13 mouse cellular contexts compared by ENCODE assay signal in the genomic region with DNA sequence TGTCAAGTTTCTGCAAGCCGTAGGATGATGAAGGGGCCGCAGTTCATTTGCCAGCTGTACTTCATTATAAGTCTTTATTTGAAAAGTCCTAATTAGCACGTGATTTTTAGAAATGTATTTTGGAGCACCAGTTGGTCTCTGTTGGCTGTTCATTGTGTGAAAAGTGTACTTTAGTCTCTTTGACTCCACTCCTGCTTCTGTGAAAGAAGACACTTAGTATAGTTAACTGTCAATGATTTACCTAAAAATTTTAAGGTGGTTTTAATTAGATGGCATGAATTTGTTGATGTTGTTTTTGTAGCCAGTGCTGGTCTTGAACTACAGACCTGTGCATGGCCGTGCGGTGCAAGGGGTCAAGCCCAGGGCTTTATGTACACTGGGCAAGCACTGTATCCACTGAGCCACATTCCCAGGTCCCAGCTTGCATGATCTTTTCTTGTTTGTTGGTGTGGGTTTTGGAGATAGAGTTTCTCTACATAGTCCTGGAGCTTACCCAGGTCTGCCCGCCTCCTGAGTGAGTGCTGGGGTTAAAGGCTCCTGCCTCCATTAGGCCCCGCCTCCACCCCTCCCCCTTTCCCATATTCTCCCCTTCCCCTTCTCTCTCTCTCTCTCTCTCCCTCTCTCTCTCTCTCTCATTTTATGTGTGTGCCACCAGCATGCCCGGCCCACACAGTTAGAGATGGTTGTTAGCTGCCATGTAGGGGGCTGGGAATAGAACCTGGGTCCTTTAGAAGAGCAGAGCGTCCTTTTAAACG. TPM values are rescaled to one million over a fixed set of nuclear protein-coding genes. Genes with fewer than 3 reads are reported as not detected.
DNase-seq lines count a peak whose midpoint lies in the region; ATAC-seq and TF ChIP-seq lines count a peak whose summit lies in the region.
"Had no signal": no experiment of that assay in that cellular context is flagged by ENCODE, and none has a peak within 500 bp of the region (broad histone marks: within the 10 kb centered on the region; RNA-seq: fewer than 3 reads in every experiment).

No protein-coding gene starts in this region.

- H3K4me3 ChIP-seq in heart, embryonic 11.5 days (ENCODE audit: low read depth, low read length), result no peak overlapping the region
- no peak overlapping the region for H3K4me3 ChIP-seq in limb, embryonic 13.5 days
- H3K4me3 ChIP-seq in limb, embryonic 10.5 days, result no peak overlapping the region
- H3K4me3 ChIP-seq in heart, embryonic 16.5 days (ENCODE audit: low read length), result peak overlapping the region; percentile 55
- no peak overlapping the region for H3K4me3 ChIP-seq in midbrain, postnatal 0 days (ENCODE audit: low read depth, low read length)
- H3K4me3 ChIP-seq: embryonic facial prominence, embryonic 12.5 days; hindbrain, embryonic 15.5 days; limb, embryonic 12.5 days; neural tube, embryonic 13.5 days had no signal

- DNase-seq in heart, adult 8-10 months (ENCODE audit: low spot score), result no peak
- DNase-seq in limb, embryonic 10.5 days (ENCODE audit: low spot score), result no peak
- peak; percentile 46 to 63 for DNase-seq in kidney, postnatal 25 days
- DNase-seq in midbrain, postnatal 0 days (ENCODE audit: low spot score), result no peak
- DNase-seq: right cerebral cortex, postnatal 4 days had no signal

- 82% methylated on average over 10 of the region's 10 CpGs for WGBS in heart, embryonic 11.5 days (ENCODE audit: insufficient replicate concordance)
- 73% methylated on average over 10 of the region's 10 CpGs for WGBS in limb, embryonic 13.5 days
- WGBS in limb, embryonic 10.5 days, result 86% methylated on average over 10 of the region's 10 CpGs
- 66% methylated on average over 10 of the region's 10 CpGs for WGBS in heart, embryonic 16.5 days
- 89% methylated on average over 10 of the region's 10 CpGs for WGBS in midbrain, postnatal 0 days

- no peaks in the 10 kb centered on the region for H3K9me3 ChIP-seq in heart, embryonic 11.5 days (replicated peaks; ENCODE audit: control insufficient read depth, low read length)
- H3K9me3 ChIP-seq in limb, embryonic 13.5 days, result no peaks in the 10 kb centered on the region
- no peaks in the 10 kb centered on the region for H3K9me3 ChIP-seq in limb, embryonic 10.5 days (replicated peaks)
- H3K9me3 ChIP-seq in heart, embryonic 16.5 days (replicated peaks; ENCODE audit: control insufficient read depth, low read length), result no peaks in the 10 kb centered on the region
- no peaks in the 10 kb centered on the region for H3K9me3 ChIP-seq in midbrain, postnatal 0 days (ENCODE audit: low read length)
- H3K9me3 ChIP-seq: embryonic facial prominence, embryonic 12.5 days; hindbrain, embryonic 15.5 days; limb, embryonic 12.5 days; neural tube, embryonic 13.5 days had no signal

- peaks cover 12% of the 10 kb centered on the region for H3K4me1 ChIP-seq in heart, embryonic 11.5 days (ENCODE audit: control insufficient read depth, insufficient read depth, low read length)
- H3K4me1 ChIP-seq in limb, embryonic 13.5 days, result peaks cover 38% of the 10 kb centered on the region
- H3K4me1 ChIP-seq in limb, embryonic 10.5 days, result peaks cover 31% of the 10 kb centered on the region
- peaks cover 25% of the 10 kb centered on the region for H3K4me1 ChIP-seq in heart, embryonic 16.5 days (ENCODE audit: control insufficient read depth, insufficient read depth, low read length)
- no peaks in the 10 kb centered on the region for H3K4me1 ChIP-seq in midbrain, postnatal 0 days (ENCODE audit: insufficient read depth, low read length)

- H3K27me3 ChIP-seq in heart, embryonic 11.5 days (ENCODE audit: control insufficient read depth, insufficient read depth, low read length), result no peaks in the 10 kb centered on the region
- no peaks in the 10 kb centered on the region for H3K27me3 ChIP-seq in limb, embryonic 13.5 days
- peaks cover 14% of the 10 kb centered on the region for H3K27me3 ChIP-seq in limb, embryonic 10.5 days (ENCODE audit: low read depth, poor library complexity, severe bottlenecking)
- no peaks in the 10 kb centered on the region for H3K27me3 ChIP-seq in heart, embryonic 16.5 days (ENCODE audit: control insufficient read depth, insufficient read depth, low read length)
- H3K27me3 ChIP-seq in midbrain, postnatal 0 days (ENCODE audit: insufficient read depth, low read length), result 0 out of 2 replicates have a peak, but pooled peaks cover 4% of the 10 kb centered on the region

- peak overlapping the region; percentile 22; the same call in 1 of the 2 replicates for H3K4me2 ChIP-seq in heart, embryonic 11.5 days
- H3K4me2 ChIP-seq in limb, embryonic 13.5 days (replicated peaks), result 0 out of 2 replicates have a peak overlapping the region, but pooled peaks have one; percentile 0
- H3K4me2 ChIP-seq in heart, embryonic 16.5 days (ENCODE audit: low read depth, low read length), result peak overlapping the region; percentile 64
- H3K4me2 ChIP-seq in midbrain, postnatal 0 days (ENCODE audit: low read depth, low read length, poor library complexity, severe bottlenecking), result no peak overlapping the region
- H3K4me2 ChIP-seq: hindbrain, embryonic 15.5 days; limb, embryonic 12.5 days; neural tube, embryonic 13.5 days had no signal

- no peak overlapping the region for H3K9ac ChIP-seq in heart, embryonic 11.5 days (ENCODE audit: low read depth, low read length)
- H3K9ac ChIP-seq in limb, embryonic 13.5 days, result no peak overlapping the region
- H3K9ac ChIP-seq in heart, embryonic 16.5 days (ENCODE audit: low read length), result peak overlapping the region; percentile 63
- H3K9ac ChIP-seq in midbrain, postnatal 0 days (replicated peaks; ENCODE audit: low read length, poor library complexity, severe bottlenecking), result no peak overlapping the region
- H3K9ac ChIP-seq: embryonic facial prominence, embryonic 12.5 days; hindbrain, embryonic 15.5 days; limb, embryonic 12.5 days; lung, embryonic 14.5 days; neural tube, embryonic 13.5 days had no signal

- no peak overlapping the region for H3K27ac ChIP-seq in heart, embryonic 11.5 days (ENCODE audit: low read depth, low read length)
- H3K27ac ChIP-seq in limb, embryonic 13.5 days, result no peak overlapping the region
- no peak overlapping the region for H3K27ac ChIP-seq in limb, embryonic 10.5 days
- H3K27ac ChIP-seq in heart, embryonic 16.5 days (ENCODE audit: low read length), result peak overlapping the region; percentile 69
- no peak overlapping the region for H3K27ac ChIP-seq in midbrain, postnatal 0 days (ENCODE audit: low read depth, low read length)
- H3K27ac ChIP-seq: embryonic facial prominence, embryonic 12.5 days; hindbrain, embryonic 15.5 days; limb, embryonic 12.5 days; neural tube, embryonic 13.5 days had no signal

- no peak for ATAC-seq in heart, embryonic 11.5 days (replicated peaks; ENCODE audit: insufficient number of reproducible peaks, low FRiP score, low TSS enrichment)
- ATAC-seq in limb, embryonic 13.5 days (ENCODE audit: low FRiP score, low read depth), result no peak
- ATAC-seq in heart, embryonic 16.5 days (replicated peaks; ENCODE audit: extremely low read depth, insufficient read depth, low FRiP score), result no peak
- no peak for ATAC-seq in midbrain, postnatal 0 days (ENCODE audit: low FRiP score)

- TF ChIP-seq CTCF in midbrain, postnatal 0 days (IDR thresholded peaks at IDR 0.05), result no peak

- H3K36me3 ChIP-seq in heart, embryonic 11.5 days (ENCODE audit: control insufficient read depth, insufficient read depth, low read length), result peaks cover 4% of the 10 kb centered on the region; the same call in 1 of the 2 replicates
- peaks cover 3% of the 10 kb centered on the region for H3K36me3 ChIP-seq in limb, embryonic 13.5 days
- H3K36me3 ChIP-seq in limb, embryonic 10.5 days, result peaks cover 4% of the 10 kb centered on the region; the same call in 1 of the 2 replicates
- no peaks in the 10 kb centered on the region for H3K36me3 ChIP-seq in heart, embryonic 16.5 days (ENCODE audit: control insufficient read depth, insufficient read depth)
- no peaks in the 10 kb centered on the region for H3K36me3 ChIP-seq in midbrain, postnatal 0 days (ENCODE audit: insufficient read depth, low read length)
- H3K36me3 ChIP-seq: embryonic facial prominence, embryonic 12.5 days; hindbrain, embryonic 15.5 days; limb, embryonic 12.5 days; neural tube, embryonic 13.5 days had no signal

RNA-seq across cellular contexts. Expression of a gene that starts 4.5 kb away (rescaled TPM):
- polyA plus RNA-seq in heart, embryonic 11.5 days (2014; fragmentation: Nextera tagmentation; extraction: Ambion mirVana), result 5.3 and 5.8 TPM in 2 replicates
- 10 to 100 TPM; 16.7 to 21.8 (median 19.0) TPM for total RNA-seq in heart, adult 8-10 months (2022)
- polyA plus RNA-seq in limb, embryonic 13.5 days (2015; fragmentation: Nextera tagmentation; extraction: Ambion mirVana), result 1.9 and 2.3 TPM in 2 replicates
- 1.2 and 1.3 TPM in 2 replicates for polyA plus RNA-seq in limb, embryonic 10.5 days (2016; fragmentation: Nextera tagmentation; extraction: Ambion mirVana)
- 10.2 and 10.3 TPM in 2 replicates for polyA plus RNA-seq in heart, embryonic 16.5 days (2015; fragmentation: Nextera tagmentation; extraction: Ambion mirVana)
- 4.2 and 4.7 TPM in 2 replicates for total RNA-seq in midbrain, postnatal 0 days (2014; rRNA removed)
- 0.28 and 0.32 TPM in 2 replicates for polyA plus RNA-seq in midbrain, postnatal 0 days (2015; fragmentation: Nextera tagmentation; extraction: Ambion mirVana)

RNA-seq across cellular contexts. Expression of a gene that starts 54.3 kb away (rescaled TPM):
- polyA plus RNA-seq in heart, embryonic 11.5 days (2014; fragmentation: Nextera tagmentation; extraction: Ambion mirVana), result 44.0 and 47.1 TPM in 2 replicates
- 10 to 100 TPM; 13.2 to 21.6 (median 18.0) TPM for total RNA-seq in heart, adult 8-10 months (2022)
- 48.6 and 51.3 TPM in 2 replicates for polyA plus RNA-seq in limb, embryonic 13.5 days (2015; fragmentation: Nextera tagmentation; extraction: Ambion mirVana)
- 50.1 and 52.4 TPM in 2 replicates for polyA plus RNA-seq in limb, embryonic 10.5 days (2016; fragmentation: Nextera tagmentation; extraction: Ambion mirVana)
- polyA plus RNA-seq in heart, embryonic 16.5 days (2015; fragmentation: Nextera tagmentation; extraction: Ambion mirVana), result 39.6 and 45.5 TPM in 2 replicates
- total RNA-seq in midbrain, postnatal 0 days (2014; rRNA removed), result 48.9 and 55.1 TPM in 2 replicates
- 83.8 and 87.3 TPM in 2 replicates for polyA plus RNA-seq in midbrain, postnatal 0 days (2015; fragmentation: Nextera tagmentation; extraction: Ambion mirVana)

Comparison
In these comparisons a context has a peak if more than half of its experiments do, and no peak if none do; other contexts are left out.
1. DNase-seq: peak in kidney, postnatal 25 days (2 of 2); none in heart, adult 8-10 months (single experiment), limb, embryonic 10.5 days (single experiment) and midbrain, postnatal 0 days (single experiment).